ENCODE assay signal across 26 mouse cellular contexts in the genomic region with DNA sequence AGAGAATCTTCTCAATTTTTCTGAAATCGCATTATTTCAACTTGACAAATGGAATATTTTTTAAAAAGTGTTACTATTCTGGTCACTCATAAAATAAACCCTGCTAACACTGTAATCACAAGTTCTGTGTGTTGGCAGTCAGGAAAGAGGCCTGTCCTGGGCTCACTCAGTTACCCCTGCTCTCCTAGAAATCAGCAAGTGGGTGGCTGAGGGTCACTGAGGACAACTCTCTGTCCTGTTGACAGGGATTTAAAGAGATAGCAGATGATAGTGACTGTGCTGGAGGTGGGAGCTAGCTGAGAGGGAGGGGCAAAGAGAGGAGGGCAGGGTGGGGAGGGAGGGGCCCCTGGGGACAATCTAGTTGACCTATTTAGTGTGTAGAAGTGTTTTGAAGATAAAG. TPM values are rescaled to one million over a fixed set of nuclear protein-coding genes. Genes with fewer than 3 reads are reported as not detected.
DNase-seq lines count a peak whose midpoint lies in the region; ATAC-seq lines count a peak whose summit lies in the region.
"Had no signal": no experiment of that assay in that cellular context is flagged by ENCODE, and none has a peak within 500 bp of the region (broad histone marks: within the 10 kb centered on the region; RNA-seq: fewer than 3 reads in every experiment).

No protein-coding gene starts in this region.

- peak overlapping the region; percentile 37 for H3K27ac ChIP-seq in heart, embryonic 16.5 days (ENCODE audit: low read length)
- H3K27ac ChIP-seq: embryonic facial prominence, embryonic 13.5 days; hindbrain, embryonic 13.5 days; kidney, embryonic 15.5 days; limb, embryonic 10.5 days; midbrain, embryonic 15.5 days; neural tube, embryonic 15.5 days had no signal

- DNase-seq in adipocyte (ENCODE audit: low spot score) = peak; percentile 33
- peak; percentile 52 to 55 for DNase-seq in heart, adult 9 months (ENCODE audit: low spot score in 2 of 2)
- peak; percentile 16 for DNase-seq in retina, embryonic 14.5 days (ENCODE audit: low spot score)
- DNase-seq in frontal cortex, postnatal 10 days (ENCODE audit: low spot score in 2 of 2) = no peak
- no peak for DNase-seq in frontal cortex, postnatal 25 days (ENCODE audit: low spot score in 2 of 2)
- DNase-seq: cerebellum, adult 8-10 months; kidney, postnatal 4 days; lung, adult 2 months; thymus, postnatal 14 days had no signal

- no peaks in the 10 kb centered on the region for H3K36me3 ChIP-seq in heart, embryonic 16.5 days (ENCODE audit: control insufficient read depth, insufficient read depth)
- H3K36me3 ChIP-seq: embryonic facial prominence, embryonic 13.5 days; hindbrain, embryonic 13.5 days; kidney, embryonic 15.5 days; limb, embryonic 10.5 days; midbrain, embryonic 15.5 days; neural tube, embryonic 15.5 days had no signal

- no peak overlapping the region for H3K4me2 ChIP-seq in heart, embryonic 16.5 days (ENCODE audit: low read depth, low read length)
- H3K4me2 ChIP-seq: embryonic facial prominence, embryonic 13.5 days; hindbrain, embryonic 13.5 days; kidney, embryonic 15.5 days; midbrain, embryonic 15.5 days; neural tube, embryonic 15.5 days had no signal

- ATAC-seq in heart, embryonic 16.5 days (replicated peaks; ENCODE audit: extremely low read depth, insufficient read depth, low FRiP score) = peak; percentile 79
- ATAC-seq in monocyte, adult 5-6 weeks (replicated peaks; ENCODE audit: insufficient number of reproducible peaks, low FRiP score, low TSS enrichment, poor library complexity, severe bottlenecking) = no peak
- ATAC-seq: activated CD4-positive, CD25-positive, alpha-beta regulatory T cell, adult 4 months; forebrain, embryonic 14.5 days; inflammation-experienced regulatory T-cells, adult 6 months; midbrain, embryonic 15.5 days; Patski had no signal

- 47% methylated on average over 1 of the region's 1 CpGs for WGBS in heart, embryonic 16.5 days

- no peak overlapping the region for H3K9ac ChIP-seq in heart, embryonic 16.5 days (ENCODE audit: low read length)
- H3K9ac ChIP-seq: embryonic facial prominence, embryonic 13.5 days; hindbrain, embryonic 13.5 days; kidney, embryonic 15.5 days; midbrain, embryonic 15.5 days; neural tube, embryonic 15.5 days had no signal

- no peak overlapping the region for H3K4me3 ChIP-seq in heart, embryonic 16.5 days (ENCODE audit: low read length)
- H3K4me3 ChIP-seq: embryonic facial prominence, embryonic 13.5 days; hindbrain, embryonic 13.5 days; kidney, embryonic 15.5 days; limb, embryonic 10.5 days; midbrain, embryonic 15.5 days; neural tube, embryonic 15.5 days had no signal

- H3K9me3 ChIP-seq in heart, embryonic 16.5 days (replicated peaks; ENCODE audit: control insufficient read depth, low read length) = peaks cover 3% of the 10 kb centered on the region; the same call in 1 of the 2 replicates
- H3K9me3 ChIP-seq: embryonic facial prominence, embryonic 13.5 days; hindbrain, embryonic 13.5 days; kidney, embryonic 15.5 days; limb, embryonic 10.5 days; midbrain, embryonic 15.5 days; neural tube, embryonic 15.5 days had no signal

- peaks cover 18% of the 10 kb centered on the region for H3K4me1 ChIP-seq in heart, embryonic 16.5 days (ENCODE audit: control insufficient read depth, insufficient read depth, low read length)
- H3K4me1 ChIP-seq: embryonic facial prominence, embryonic 13.5 days; hindbrain, embryonic 13.5 days; kidney, embryonic 15.5 days; limb, embryonic 10.5 days; midbrain, embryonic 15.5 days; neural tube, embryonic 15.5 days had no signal

- no peaks in the 10 kb centered on the region for H3K27me3 ChIP-seq in heart, embryonic 16.5 days (ENCODE audit: control insufficient read depth, insufficient read depth, low read length)
- H3K27me3 ChIP-seq: embryonic facial prominence, embryonic 13.5 days; hindbrain, embryonic 13.5 days; kidney, embryonic 15.5 days; midbrain, embryonic 15.5 days; neural tube, embryonic 15.5 days; Patski had no signal

RNA-seq across cellular contexts. Expression of gene Myoz2, which starts 36.2 kb away (rescaled TPM):
- polyA plus RNA-seq in heart, embryonic 16.5 days (2015; fragmentation: Nextera tagmentation; extraction: Ambion mirVana) = 243 and 252 TPM in 2 replicates
- not detected in 3 replicates for total RNA-seq in monocyte, adult 5-6 weeks (2017)
- total RNA-seq: ES-E14; granulocyte monocyte progenitor cell, adult 5-6 weeks; layer of hippocampus, postnatal 10 days; megakaryocyte-erythroid progenitor cell, adult 5-6 weeks had no signal
- polyA plus RNA-seq: activated CD4-positive, CD25-positive, alpha-beta regulatory T cell, adult 4 months; forebrain, embryonic 14.5 days; inflammation-experienced regulatory T-cells, adult 6 months; liver, adult 2 months; midbrain, embryonic 15.5 days had no signal

Comparison
In these comparisons a context has a peak if more than half of its experiments do, and no peak if none do; other contexts are left out.
1. DNase-seq: peak in adipocyte (single experiment), heart, adult 9 months (2 of 2) and retina, embryonic 14.5 days (single experiment); none in frontal cortex, postnatal 10 days (0 of 2) and frontal cortex, postnatal 25 days (0 of 2).